Mouse (Mus musculus) C3H10T1/2 (cell line): ENCODE data around the gene Sertad3. TPM values are rescaled to one million over a fixed set of nuclear protein-coding genes. Genes with fewer than 3 reads are reported as not detected.

Source experiments
- polyA plus RNA-seq, 2 experiments: library from polyadenylated mRNA; unstranded; fragments of >200 nt; fragmentation: generic; extraction: Trizol; gene quantifications; one replicate each; pipeline ENCODE4 v1.2.1; 2012; ENCODE audit warnings: missing spikeins in 2 of 2

Gene Sertad3
- 10 to 100 TPM; 10.3 to 28.6 TPM for polyA plus RNA-seq

DNA sequence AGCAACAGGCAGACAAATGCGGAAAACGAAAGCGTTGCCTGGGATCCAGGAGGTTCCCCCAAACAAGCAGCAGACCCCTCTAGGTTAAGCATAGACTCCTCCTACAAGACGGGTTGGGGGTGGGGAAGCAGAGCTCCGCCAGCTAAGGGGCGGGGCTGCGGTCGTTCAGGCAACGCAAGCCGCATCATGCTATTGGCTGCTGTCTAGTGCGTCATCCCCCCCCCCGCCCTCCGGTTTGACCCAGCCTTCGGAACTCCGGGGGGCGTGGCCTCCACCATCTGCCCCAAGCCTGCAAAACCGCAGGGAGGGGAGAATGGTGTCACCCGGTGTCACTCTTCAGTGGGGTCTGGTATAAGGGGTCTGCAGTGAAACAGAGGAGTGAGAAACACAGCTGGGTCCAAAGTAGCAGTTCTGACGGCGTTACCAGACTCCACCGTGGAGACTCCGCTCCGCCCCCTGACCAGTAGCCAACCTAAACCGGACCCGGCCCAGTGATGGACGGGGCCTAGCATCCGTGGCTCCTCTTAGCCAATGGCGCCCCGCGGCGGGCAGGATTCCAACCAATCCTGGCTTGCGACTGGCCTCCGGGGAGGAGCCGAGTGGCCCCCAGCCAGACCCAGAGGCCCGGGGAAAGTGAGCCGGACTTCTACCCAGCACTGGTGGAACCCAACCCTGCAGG, at the start of gene Sertad3:
Sertad3 (plus strand) TSS at position 613 of the 679 bp plus-strand sequence.

DNA sequence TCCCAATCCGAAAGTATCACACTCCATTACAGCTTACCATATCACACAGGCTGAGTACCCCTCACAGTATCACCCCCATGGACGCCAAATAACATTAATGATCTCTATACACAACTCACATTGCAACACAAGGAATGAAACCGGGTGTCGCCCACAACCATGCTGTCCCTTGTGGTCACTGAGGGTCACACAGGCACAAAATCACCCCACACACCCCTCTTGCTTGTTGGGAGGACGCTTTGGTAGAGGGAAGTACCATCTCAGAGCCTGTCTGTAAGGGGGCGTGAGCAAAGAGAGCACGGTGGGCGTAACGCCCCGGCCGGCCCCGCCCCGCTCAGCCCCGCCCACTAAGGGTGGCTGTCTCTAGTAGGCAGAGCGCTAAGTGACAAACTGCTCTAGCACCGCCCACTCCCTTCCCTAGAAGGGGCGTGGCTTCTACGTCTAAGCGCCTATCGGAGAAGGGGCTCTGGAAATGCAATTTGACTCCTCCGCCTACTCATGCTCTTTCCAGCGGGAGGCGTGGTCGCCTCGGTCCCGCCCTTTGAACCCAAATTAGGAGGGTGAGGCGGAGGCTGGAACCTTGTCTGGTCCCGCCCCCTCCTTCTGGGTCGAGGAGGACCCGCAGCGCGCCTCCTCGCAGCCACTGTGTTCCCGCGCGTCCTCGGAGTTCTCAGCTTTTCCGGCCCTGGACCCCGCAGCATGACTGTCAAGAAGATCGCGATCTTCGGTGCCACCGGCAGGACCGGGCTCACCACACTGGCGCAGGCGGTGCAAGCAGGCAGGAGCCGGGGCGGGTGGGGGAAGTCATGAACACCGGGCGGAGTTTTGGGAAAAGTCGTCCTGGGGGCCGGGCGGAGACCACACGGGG, 25.9 kb upstream of the Sertad3 start, which contains the start of the genes Sptbn4 and Blvrb:
Sptbn4 (minus strand) TSS at position 268 of the 868 bp plus-strand sequence.
Blvrb (plus strand) TSS at position 560 of the 868 bp plus-strand sequence.

DNA sequence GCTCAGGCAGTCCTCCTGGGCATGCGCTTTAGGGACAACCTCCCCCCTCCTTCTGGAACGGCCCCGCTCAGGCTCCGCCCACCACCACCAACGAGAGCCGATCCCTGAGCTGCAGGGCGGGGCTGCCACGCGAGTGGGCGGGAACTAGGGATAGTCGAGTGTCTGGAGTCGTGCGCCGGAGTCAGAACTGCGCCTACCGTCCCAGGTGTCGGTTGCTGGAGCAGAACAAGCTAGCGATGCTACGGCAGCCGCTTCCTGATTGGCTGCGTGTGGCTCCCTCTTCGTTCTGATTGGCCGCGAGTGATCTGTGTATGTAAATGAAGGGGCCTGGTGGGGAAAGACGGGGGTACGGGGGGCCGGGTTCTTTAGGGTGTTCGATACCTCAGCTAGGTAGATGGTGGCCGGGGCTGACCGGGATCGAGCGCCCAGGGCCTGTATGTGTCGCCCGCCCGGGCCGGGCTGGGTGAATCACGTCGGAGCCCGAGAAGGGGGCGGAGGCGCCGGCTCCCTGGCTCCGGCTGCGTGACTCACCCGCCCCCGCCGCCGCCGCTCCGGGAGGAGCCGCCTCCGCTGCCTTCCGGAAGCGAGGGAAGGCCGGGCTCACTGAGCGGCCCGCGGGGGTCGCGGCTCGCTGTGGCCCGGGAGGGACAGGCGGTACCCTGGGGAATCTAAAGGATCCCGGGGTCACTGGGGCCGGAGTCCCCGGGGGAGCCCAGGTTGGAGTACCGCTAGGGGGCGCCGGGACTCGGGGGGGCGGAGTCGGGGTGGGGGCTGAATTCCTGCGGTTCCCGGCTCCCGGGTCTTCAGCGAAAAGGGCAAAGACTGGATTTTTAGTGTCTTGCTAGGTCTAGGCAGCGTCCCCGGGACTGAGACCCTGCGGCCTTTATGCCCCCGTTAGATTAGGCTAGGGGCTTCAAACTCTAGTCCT, 13.5 kb downstream of the Sertad3 start, which contains the start of gene Sertad1:
Sertad1 (plus strand) TSS at position 141 of the 928 bp plus-strand sequence.

DNA sequence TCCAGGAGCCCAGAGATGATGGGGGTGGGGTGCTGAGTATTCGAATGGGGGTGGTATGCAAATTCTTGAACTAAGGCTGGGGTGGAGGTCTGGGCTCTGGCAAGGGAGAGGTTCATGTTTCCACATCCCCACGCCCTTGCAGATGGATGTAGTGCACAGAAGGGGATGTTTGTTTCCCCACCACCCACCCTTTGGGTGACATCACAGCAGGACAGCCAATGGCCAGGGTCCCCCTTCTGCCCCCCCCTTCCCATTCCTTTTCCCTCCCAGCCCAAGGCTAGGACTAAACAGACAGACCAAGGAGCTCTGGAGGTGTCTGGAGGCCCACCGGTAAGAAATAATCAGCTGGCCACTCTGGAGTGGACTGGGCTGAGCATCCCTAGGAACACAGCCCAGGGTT, 25.5 kb downstream of the Sertad3 start, which contains the start of gene Prx:
Prx (plus strand) TSS at position 289 of the 400 bp plus-strand sequence.

DNA sequence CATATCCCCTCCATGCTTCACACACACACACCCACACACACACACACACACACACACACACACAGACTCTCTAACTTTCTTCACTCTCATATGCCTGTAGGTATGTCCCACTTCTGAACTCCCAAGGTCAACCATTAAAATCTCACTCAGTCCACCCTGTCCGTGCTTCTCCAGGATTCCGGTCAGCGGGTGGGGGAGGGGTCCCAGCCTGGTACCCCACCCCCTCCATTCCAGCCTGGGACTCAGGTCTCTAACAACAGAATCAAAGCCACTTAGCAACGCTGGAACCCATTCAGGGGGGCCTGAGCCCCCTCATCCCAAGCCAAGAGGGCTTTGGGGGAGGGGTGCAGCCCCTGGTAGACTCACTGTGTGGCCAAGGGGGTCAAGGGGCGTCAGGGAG, 49.4 kb downstream of the Sertad3 start, which contains the start of gene Hipk4:
Hipk4 (plus strand) TSS at position 301 of the 400 bp plus-strand sequence.

Other genes starting within 250 kb of the Sertad3 start
- 1 to 10 TPM; 2.4 to 7.4 TPM for gene Itpkc, start 245.1 kb upstream of the Sertad3 start, polyA plus RNA-seq
- 10 to 100 TPM; 14.4 to 20.7 TPM for gene Coq8b, start 240.7 kb upstream of the Sertad3 start, polyA plus RNA-seq
- gene Numbl, start 215.3 kb upstream of the Sertad3 start, polyA plus RNA-seq: 10 to 100 TPM in 1 of 2 experiments, 1 to 10 TPM in 1; 6.9 to 33.6 TPM
- gene Ltbp4, start 136.1 kb upstream of the Sertad3 start, polyA plus RNA-seq: 10 to 100 TPM in 1 of 2 experiments, under 1 TPM in 1; 0.42 to 10.0 TPM
- 10 to 100 TPM; 23.0 to 28.8 TPM for gene Shkbp1, start 117.7 kb upstream of the Sertad3 start, polyA plus RNA-seq
- gene Gm20479, start 116.3 kb upstream of the Sertad3 start, polyA plus RNA-seq: not detected
- gene Sptbn4, start 26.1 kb upstream of the Sertad3 start, polyA plus RNA-seq: under 1 TPM; 0.14 to 0.55 TPM
- gene Blvrb, start 25.8 kb upstream of the Sertad3 start, polyA plus RNA-seq: 100 to 1,000 TPM in 1 of 2 experiments, 10 to 100 TPM in 1; 86.0 to 169 TPM
- gene Sertad1, start 13.1 kb downstream of the Sertad3 start, polyA plus RNA-seq: 10 to 100 TPM; 78.0 to 83.1 TPM
- gene Prx, start 25.6 kb downstream of the Sertad3 start, polyA plus RNA-seq: 1 to 10 TPM; 1.3 to 6.9 TPM
- gene Hipk4, start 49.5 kb downstream of the Sertad3 start, polyA plus RNA-seq: 1 to 10 TPM in 1 of 2 experiments, under 1 TPM in 1; 0.06 to 2.7 TPM
- 100 to 1,000 TPM in 1 of 2 experiments, 10 to 100 TPM in 1; 25.5 to 115 TPM for gene Pld3, start 79.5 kb downstream of the Sertad3 start, polyA plus RNA-seq
- gene 2310022A10Rik, start 79.5 kb downstream of the Sertad3 start, polyA plus RNA-seq: 10 to 100 TPM; 11.0 to 14.0 TPM
- 100 to 1,000 TPM in 1 of 2 experiments, 10 to 100 TPM in 1; 65.5 to 179 TPM for gene Akt2, start 117.8 kb downstream of the Sertad3 start, polyA plus RNA-seq
- under 1 TPM; 0.05 to 0.26 TPM for gene Ttc9b, start 180.1 kb downstream of the Sertad3 start, polyA plus RNA-seq
- 10 to 100 TPM; 33.6 to 34.0 TPM for gene Map3k10, start 200.8 kb downstream of the Sertad3 start, polyA plus RNA-seq
- 1 to 10 TPM in 1 of 2 experiments, under 1 TPM in 1; 0.02 to 1.1 TPM for gene Zfp607b, start 215.6 kb downstream of the Sertad3 start, polyA plus RNA-seq